Mouse (Mus musculus): ENCODE results near the gene Dctn5.

- TF ChIP-seq CTCF (IDR thresholded peaks at IDR 0.05; ENCODE audit: low read depth) (no peak), EP300 (IDR thresholded peaks at IDR 0.05; ENCODE audit: low read depth) (no peak)
Observed at GRCm38 (mm10) chr7:122186043-122186442, 53.2 kb downstream of the Dctn5 start, which contains the start of gene Ern2.
